Mouse (Mus musculus) heart, adult 11 months (tissue): ENCODE measurements at regions not wholly inside any gene's neighbourhood (a gene's known extent, or its start where the extent isn't known, plus 50 kb on each side); places are given as distances from the start of the nearest gene placed in this dataset.

ENCODE experiments used
- DNase-seq: peaks from one replicate; pipeline ENCODE4 v3.0.0; 2022

DNA sequence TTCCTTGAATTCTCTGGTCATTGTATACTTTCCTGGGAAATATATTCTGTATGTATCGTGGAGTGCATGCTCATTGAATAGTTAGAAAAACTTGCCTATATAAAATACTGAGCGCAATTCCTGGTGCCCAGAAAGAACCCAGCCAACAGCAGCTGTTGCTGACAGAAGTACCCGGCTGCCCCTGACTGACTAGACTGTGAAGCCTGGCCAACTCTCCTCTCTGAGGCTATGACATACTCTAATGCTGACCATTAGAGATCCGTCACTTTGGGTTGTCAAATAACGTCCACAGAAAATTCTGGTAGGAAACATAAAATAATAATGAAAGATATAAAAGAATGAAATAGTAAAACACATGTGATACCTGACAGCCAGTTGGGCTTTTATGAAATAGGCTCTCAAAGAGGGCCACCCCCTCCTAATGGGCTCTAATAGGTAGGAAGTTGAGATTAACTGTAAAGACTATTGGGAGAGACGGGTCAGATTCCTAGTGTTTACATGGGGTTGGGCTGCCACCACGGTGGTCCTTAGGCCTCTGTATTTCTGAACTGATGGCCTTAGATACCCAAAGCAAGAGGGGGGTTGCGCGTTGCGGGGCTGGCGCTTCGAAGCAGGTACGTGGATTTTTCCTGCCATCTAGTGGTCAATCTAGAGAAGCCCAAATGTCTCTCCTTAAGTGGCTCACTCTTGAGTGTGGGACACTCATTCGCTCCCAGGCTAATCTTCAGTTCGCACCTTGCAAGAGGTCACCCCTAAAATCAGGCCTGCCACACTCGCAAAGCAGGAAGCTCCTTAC lies 53.0 kb upstream of the Mon1b start:
- peak; percentile 70 for DNase-seq

- DNase-seq: no peak
Observed at GRCm38 (mm10) chr8:113583801-113584200, 51.6 kb upstream of the Mon1b start.
